Mouse (Mus musculus) frontal cortex, postnatal 25 days (tissue): Measurements from ENCODE around the gene Zfp771.

Experiments used
- DNase-seq, 2 experiments: peaks; one replicate each; pipeline ENCODE4 v3.0.0; 2022; ENCODE audit warnings: low spot score in 2 of 2

Zfp771 gene

GRCm38 (mm10) chr7:127282190-127282589, 38.1 kb downstream of the Zfp771 start:
- DNase-seq: no peak

GRCm38 (mm10) chr7:127285154-127285553, 41.1 kb downstream of the Zfp771 start:
- no peak for DNase-seq

- DNase-seq: no peak
Observed at GRCm38 (mm10) chr7:127287940-127288339, 43.9 kb downstream of the Zfp771 start.

GRCm38 (mm10) chr7:127289306-127289705, 45.2 kb downstream of the Zfp771 start:
- no peak for DNase-seq

- DNase-seq: no peak
Observed at GRCm38 (mm10) chr7:127290142-127290541, 46.1 kb downstream of the Zfp771 start.

- no peak for DNase-seq
Observed at GRCm38 (mm10) chr7:127296098-127296497, 52.0 kb downstream of the Zfp771 start, which contains the start of gene Itgal. Gene Itgal (plus strand): TSS chr7:127296260.

GRCm38 (mm10) chr7:127296786-127297555, 52.9 kb downstream of the Zfp771 start:
- DNase-seq: no peak

- no peak for DNase-seq
Observed at GRCm38 (mm10) chr7:127297586-127298193, 53.6 kb downstream of the Zfp771 start.
